Mouse (Mus musculus) megakaryocyte, embryonic 14.5 days (primary cell): ENCODE measurements around the gene Olfr1509. TPM values are rescaled to one million over a fixed set of nuclear protein-coding genes. Genes with fewer than 3 reads are reported as not detected.
"Not testable (repeated sequence)": the region's sequence is repeated elsewhere in the genome, so short reads cannot be mapped to it uniquely, and the experiment has no call there.

Source experiments
- H3K27me3 ChIP-seq: replicated peaks from 2 replicates; pipeline ENCODE3; 2012; ENCODE audit warnings: inconsistent platforms
- H3K36me3 ChIP-seq: replicated peaks from 2 replicates; pipeline ENCODE3; 2012; ENCODE audit warnings: low read length, inconsistent platforms, mixed read lengths
- H3K4me1 ChIP-seq: 2 replicates; pipeline ENCODE4 v1.6.1; 2012; ENCODE audit warnings: inconsistent platforms
- H3K4me3 ChIP-seq: replicated peaks from 2 replicates; pipeline ENCODE3; 2012; ENCODE audit warnings: moderate library complexity, mild to moderate bottlenecking, inconsistent platforms
- H3K9me3 ChIP-seq: 2 replicates; pipeline ENCODE4 v1.6.1; 2012; ENCODE audit warnings: inconsistent platforms
- FLI1 ChIP-seq: IDR thresholded peaks from 2 replicates; pipeline ENCODE4 v1.6.1; 2012; ENCODE audit warnings: low read length, inconsistent platforms, mixed read lengths
- GATA1 ChIP-seq: IDR thresholded peaks from 3 replicates; pipeline ENCODE4 v1.6.1; 2012; ENCODE audit warnings: mixed read lengths, low read length, inconsistent platforms, borderline replicate concordance
- polyA plus RNA-seq: library from polyadenylated mRNA; stranded (reverse); fragments of >175 nt; gene quantifications from 2 replicates; pipeline ENCODE4 v1.2.3, GENCODE M21; 2012; ENCODE audit warnings: low replicate concordance; ENCODE audit not compliant: insufficient read depth

Gene Olfr1509
- not detected in 2 replicates for polyA plus RNA-seq

DNA sequence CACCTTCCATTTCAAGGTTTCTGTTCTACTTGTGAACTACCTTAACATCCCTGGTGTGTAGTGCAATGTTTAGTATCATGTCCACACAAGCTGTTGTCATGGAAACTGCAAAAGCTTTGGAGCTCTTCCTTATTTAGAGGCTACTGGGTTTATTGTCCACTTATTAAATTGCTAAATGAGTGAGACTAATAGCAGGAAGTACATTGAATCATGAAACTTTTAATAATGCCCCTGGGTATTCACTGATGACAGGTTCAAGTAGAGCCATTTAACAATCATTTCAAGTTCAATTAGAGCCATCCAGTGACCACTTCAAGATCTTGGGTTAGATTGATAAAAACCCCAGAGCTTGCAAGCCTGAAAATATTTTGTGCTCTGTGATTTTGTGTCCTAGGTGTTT, at the start of gene Olfr1509:
Gene Olfr1509 (plus strand): TSS at position 301 of the 400 bp plus-strand sequence.
- H3K4me1 ChIP-seq, result peaks cover 3% of the 10 kb centered on the region; the same call in 1 of the 2 replicates
- no peaks in the 10 kb centered on the region for H3K9me3 ChIP-seq
- no peaks in the 10 kb centered on the region for H3K27me3 ChIP-seq
- H3K4me3 ChIP-seq, result no peak within 1 kb of the TSS
- no peak for TF ChIP-seq GATA1
- TF ChIP-seq FLI1, result no peak
- no peaks in the 10 kb centered on the region for H3K36me3 ChIP-seq

DNA sequence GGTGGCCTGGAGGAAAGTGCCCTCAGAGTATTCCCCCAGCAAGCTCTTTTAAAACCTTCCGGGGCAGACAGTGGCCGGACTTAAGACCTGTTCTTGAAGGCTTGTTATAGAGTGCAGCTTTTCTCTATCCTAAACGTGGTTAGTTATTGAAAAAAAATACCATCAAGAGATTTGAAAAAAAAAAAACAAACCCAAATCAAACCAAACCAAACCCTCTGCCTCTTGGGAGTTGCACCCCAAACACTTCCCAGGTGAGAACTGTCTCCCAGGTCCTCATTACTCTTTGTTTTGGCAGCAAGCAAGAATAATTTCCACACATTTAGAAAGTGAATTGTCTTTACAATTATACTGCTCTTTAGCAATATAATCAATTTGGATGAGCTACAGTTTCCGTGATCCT, 45.5 kb upstream of the Olfr1509 start, which contains the start of gene Olfr1511:
Gene Olfr1511 (minus strand): TSS at position 101 of the 400 bp plus-strand sequence.
- H3K4me3 ChIP-seq, result no peak within 1 kb of the TSS
- H3K27me3 ChIP-seq, result no peaks in the 10 kb centered on the region
- H3K9me3 ChIP-seq, result no peaks in the 10 kb centered on the region
- TF ChIP-seq FLI1 (no peak), GATA1 (no peak)
- no peaks in the 10 kb centered on the region for H3K4me1 ChIP-seq
- H3K36me3 ChIP-seq, result no peaks in the 10 kb centered on the region

DNA sequence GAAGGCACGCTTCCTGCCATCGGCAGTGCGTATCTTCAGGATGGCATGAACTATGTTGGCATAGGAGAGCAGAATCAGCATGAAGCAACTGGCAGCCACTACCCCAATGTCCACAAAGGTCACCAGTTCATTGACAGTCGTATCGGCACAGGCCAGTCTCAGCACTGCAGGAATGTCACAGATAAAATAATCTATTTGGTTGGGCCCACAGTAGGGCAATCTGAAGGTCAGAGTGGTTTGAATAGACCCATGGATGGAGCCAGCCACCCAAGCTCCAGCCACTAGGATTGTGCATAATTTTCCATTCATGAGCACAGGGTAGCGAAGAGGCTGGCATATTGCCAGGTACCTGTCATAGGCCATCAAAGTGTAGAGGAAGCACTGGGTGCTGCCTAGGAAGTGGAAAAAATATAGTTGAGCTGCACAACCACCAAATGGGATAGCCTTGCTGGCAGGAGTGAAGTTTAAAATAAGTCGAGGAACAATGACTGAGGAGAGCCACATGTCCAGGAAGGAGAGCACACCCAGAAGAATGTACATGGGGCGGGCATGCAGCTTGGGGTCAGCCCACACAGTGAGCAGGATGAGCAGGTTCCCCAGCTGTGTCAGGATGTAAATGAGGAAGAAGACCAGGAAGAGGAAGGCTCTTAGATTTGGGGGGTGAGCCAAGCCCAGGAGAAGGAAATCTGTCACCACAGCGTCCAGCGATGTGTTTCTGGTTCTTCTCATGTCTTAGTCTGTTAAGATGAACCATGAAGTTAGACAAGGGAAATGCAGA, 32.5 kb upstream of the Olfr1509 start:
- not testable (repeated sequence) for H3K27me3 ChIP-seq, H3K4me3 ChIP-seq, H3K4me1 ChIP-seq, H3K36me3 ChIP-seq
- peaks cover 11% of the 10 kb centered on the region for H3K9me3 ChIP-seq

DNA sequence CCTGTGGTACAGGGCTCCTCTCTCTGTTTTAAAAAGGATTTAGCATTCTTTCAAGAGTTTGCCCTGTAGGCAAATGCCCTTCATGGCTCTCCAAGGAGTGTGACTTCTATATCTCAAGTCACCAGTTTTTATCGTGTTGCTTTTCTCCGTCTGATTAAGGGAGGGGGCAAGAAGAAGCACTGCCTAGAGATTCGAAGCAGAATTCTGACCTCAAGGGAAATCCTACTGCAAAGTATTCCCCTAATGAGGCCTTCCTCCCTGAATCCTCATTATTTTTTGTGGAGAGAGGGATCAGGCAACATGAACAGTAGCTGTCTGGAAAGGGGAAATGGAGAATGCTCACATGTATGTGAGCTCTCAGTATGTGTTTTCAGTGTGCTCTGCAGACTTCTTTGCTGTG, 28.5 kb upstream of the Olfr1509 start, which contains the start of gene Olfr1510:
Gene Olfr1510 (minus strand): TSS at position 101 of the 400 bp plus-strand sequence.
- Histone ChIP-seq H3K36me3 (no peaks in the 10 kb centered on the region), H3K9me3 (peaks cover 6% of the 10 kb centered on the region), H3K27me3 (no peaks in the 10 kb centered on the region), H3K4me3 (no peak within 1 kb of the TSS), H3K4me1 (no peaks in the 10 kb centered on the region)
- TF ChIP-seq GATA1, result no peak

DNA sequence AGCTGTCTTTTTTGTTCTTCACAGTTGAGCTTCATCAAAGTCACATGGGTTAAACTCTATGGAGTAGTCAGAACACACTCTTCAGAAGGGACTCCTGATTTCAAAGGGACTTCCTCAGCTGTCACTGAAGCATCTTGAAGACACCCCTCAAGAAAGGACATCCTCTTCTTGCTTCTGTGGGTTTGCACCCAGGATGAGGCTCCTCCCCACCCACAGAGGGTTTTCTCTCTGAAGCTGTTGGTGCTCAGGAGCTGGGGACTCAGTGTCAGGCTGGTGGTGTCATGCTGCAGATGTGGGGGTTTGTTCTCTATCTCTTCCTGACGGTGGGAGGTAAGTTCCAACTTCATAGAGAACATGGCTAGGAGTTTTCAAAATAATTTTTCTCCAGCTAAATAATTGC, 15.1 kb upstream of the Olfr1509 start:
- Histone ChIP-seq H3K9me3 (peaks cover 4% of the 10 kb centered on the region), H3K4me3 (no peak overlapping the region), H3K36me3 (no peaks in the 10 kb centered on the region), H3K4me1 (no peaks in the 10 kb centered on the region), H3K27me3 (no peaks in the 10 kb centered on the region)
- no peak for TF ChIP-seq FLI1
- TF ChIP-seq GATA1, result no peak

DNA sequence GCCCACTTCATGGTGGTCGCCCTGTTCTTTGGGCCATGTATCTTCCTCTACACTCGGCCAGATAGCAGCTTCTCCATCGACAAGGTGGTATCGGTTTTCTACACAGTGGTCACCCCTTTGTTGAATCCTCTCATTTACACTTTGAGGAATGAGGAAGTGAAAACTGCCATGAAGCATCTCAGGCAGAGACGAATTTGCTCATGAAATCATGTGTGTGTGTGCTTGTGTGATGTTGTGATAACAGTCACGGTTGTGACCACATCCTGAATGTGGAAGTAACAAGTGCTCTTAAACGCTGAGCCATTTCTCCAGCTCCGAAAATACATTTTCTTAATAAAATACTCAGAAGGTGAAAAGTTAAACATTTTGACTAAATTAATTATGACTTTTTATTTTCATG, 8.3 kb downstream of the Olfr1509 start:
- no peaks in the 10 kb centered on the region for H3K9me3 ChIP-seq
- H3K4me1 ChIP-seq, result peaks cover 14% of the 10 kb centered on the region
- H3K4me3 ChIP-seq, result peak overlapping the region; percentile 83
- H3K36me3 ChIP-seq, result no peaks in the 10 kb centered on the region
- TF ChIP-seq GATA1 (no peak), FLI1 (no peak)
- no peaks in the 10 kb centered on the region for H3K27me3 ChIP-seq

DNA sequence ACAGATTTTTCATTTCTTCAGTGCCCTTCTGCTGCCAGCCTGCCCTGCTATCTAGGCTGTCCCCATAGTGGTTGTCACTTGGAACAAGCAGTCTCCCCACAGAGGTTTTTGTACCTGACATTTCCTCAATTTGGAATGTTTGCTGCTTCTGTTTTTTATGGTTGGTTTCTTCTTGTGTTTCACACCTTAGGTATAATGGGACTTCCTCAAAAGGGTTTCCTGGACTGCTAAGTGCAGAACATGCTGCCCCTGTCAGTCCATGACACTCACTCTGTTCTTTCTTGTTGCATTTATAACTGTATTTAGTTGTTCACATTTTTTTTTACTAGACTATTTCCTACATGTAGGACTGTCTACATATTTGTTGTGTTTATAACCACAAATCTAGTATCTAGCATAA, 19.1 kb downstream of the Olfr1509 start:
- Histone ChIP-seq H3K4me1 (no peaks in the 10 kb centered on the region), H3K27me3 (no peaks in the 10 kb centered on the region), H3K4me3 (no peak overlapping the region), H3K36me3 (no peaks in the 10 kb centered on the region), H3K9me3 (no peaks in the 10 kb centered on the region)
- TF ChIP-seq GATA1 (no peak), FLI1 (no peak)

DNA sequence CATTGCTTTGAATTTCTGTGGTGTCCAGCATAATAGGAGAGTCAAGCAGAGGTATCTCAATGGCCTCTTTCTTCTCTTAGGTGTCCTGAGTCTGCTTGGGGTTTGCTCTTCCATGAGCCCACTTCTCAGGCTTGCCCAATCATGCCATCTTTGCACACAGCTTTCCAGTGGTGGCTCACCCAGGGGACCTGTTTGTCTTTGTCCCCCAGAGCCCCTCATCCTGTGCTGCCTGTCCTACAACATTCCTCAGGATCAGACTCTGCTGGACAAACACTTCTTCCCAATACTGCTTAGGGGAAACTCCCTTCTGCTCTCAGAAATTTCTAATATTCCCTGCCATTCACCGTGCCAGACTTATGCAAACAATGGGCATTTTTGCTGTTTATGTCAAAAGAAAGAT, 22.9 kb downstream of the Olfr1509 start:
- H3K27me3 ChIP-seq, result no peaks in the 10 kb centered on the region
- H3K4me1 ChIP-seq, result no peaks in the 10 kb centered on the region
- no peaks in the 10 kb centered on the region for H3K9me3 ChIP-seq
- H3K36me3 ChIP-seq, result no peaks in the 10 kb centered on the region
- no peak overlapping the region for H3K4me3 ChIP-seq
- TF ChIP-seq GATA1 (no peak), FLI1 (no peak)

DNA sequence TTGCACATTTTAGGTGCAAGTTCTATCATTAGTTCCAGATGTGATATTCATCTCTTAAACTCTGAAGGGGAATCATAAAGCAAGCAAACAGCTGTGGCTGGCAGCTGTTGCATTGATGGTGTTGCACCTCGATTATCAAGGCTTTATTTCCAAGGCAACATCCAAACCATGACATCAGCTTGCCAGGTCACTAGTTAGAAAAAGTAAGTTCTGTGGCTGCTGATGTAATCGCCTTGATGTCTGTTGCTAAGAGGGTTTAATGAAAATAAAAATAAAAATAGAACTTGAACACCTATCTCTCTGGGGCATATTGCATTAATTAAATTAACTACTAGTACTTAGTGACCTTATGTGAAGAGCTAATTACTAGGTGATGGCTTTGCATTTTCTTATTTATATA, 24.6 kb downstream of the Olfr1509 start, which contains the start of gene Olfr1508:
Gene Olfr1508 (minus strand): TSS at position 101 of the 400 bp plus-strand sequence.
- H3K9me3 ChIP-seq, result no peaks in the 10 kb centered on the region

DNA sequence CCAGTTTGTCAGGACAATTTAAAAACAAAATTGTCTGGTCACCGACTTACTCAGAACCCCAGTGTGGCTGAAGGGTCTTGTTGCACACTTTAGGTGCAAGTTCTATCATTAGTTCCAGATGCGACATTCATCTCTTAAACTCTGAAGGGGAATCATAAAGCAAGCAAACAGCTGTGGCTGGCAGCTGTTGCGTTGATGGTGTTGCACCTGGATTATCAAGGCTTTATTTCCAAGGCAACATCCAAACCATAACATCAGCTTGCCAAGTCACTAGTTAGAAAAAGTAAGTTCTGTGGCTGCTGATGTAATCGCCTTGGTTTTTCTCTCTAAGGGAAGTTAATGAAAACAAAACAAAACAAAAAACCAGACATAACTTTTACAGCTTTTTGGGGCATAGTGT, 52.7 kb downstream of the Olfr1509 start, which contains the start of gene Olfr1507:
Gene Olfr1507 (minus strand): TSS at position 234 of the 400 bp plus-strand sequence.
- no peak within 1 kb of the TSS for H3K4me3 ChIP-seq
- TF ChIP-seq FLI1 (no peak), GATA1 (no peak)
- no peaks in the 10 kb centered on the region for H3K36me3 ChIP-seq
- H3K27me3 ChIP-seq, result no peaks in the 10 kb centered on the region
- H3K4me1 ChIP-seq, result no peaks in the 10 kb centered on the region
- H3K9me3 ChIP-seq, result no peaks in the 10 kb centered on the region

More for the DNA sequence above, 24.6 kb downstream of the Olfr1509 start, which contains the start of gene Olfr1508:
- Histone ChIP-seq H3K27me3 (no peaks in the 10 kb centered on the region), H3K36me3 (no peaks in the 10 kb centered on the region), H3K4me1 (no peaks in the 10 kb centered on the region), H3K4me3 (no peak within 1 kb of the TSS)
- TF ChIP-seq GATA1, result no peak
- no peak for TF ChIP-seq FLI1

Other genes with a start within 250 kb of the Olfr1509 start
- gene Supt16, start 245.6 kb upstream of the Olfr1509 start, polyA plus RNA-seq, result 2.4 and 9.0 TPM in 2 replicates
- 5.5 and 6.5 TPM in 2 replicates for gene Chd8, start 185.2 kb upstream of the Olfr1509 start, polyA plus RNA-seq
- 9.7 and 15.1 TPM in 2 replicates for gene Tox4, start 163.8 kb upstream of the Olfr1509 start, polyA plus RNA-seq
- 0.45 and 1.5 TPM in 2 replicates for gene Rab2b, start 163.4 kb upstream of the Olfr1509 start, polyA plus RNA-seq
- 2.5 TPM in 1 of 2 replicates, not detected in the other for gene Mettl3, start 137.9 kb upstream of the Olfr1509 start, polyA plus RNA-seq
- 0.02 TPM in 1 of 2 replicates, not detected in the other for gene Sall2, start 114.2 kb upstream of the Olfr1509 start, polyA plus RNA-seq
- 0.32 TPM in 1 of 2 replicates, not detected in the other for gene Olfr1513, start 86.6 kb upstream of the Olfr1509 start, polyA plus RNA-seq
- not detected in 2 replicates for gene Olfr1512, start 63.8 kb upstream of the Olfr1509 start, polyA plus RNA-seq
- gene Olfr1511, start 45.6 kb upstream of the Olfr1509 start, polyA plus RNA-seq, result not detected in 2 replicates
- gene Olfr1510, start 28.6 kb upstream of the Olfr1509 start, polyA plus RNA-seq, result not detected in 2 replicates
- not detected in 2 replicates for gene Olfr1508, start 24.5 kb downstream of the Olfr1509 start, polyA plus RNA-seq
- gene Olfr1507, start 52.8 kb downstream of the Olfr1509 start, polyA plus RNA-seq, result not detected in 2 replicates